Mouse (Mus musculus): ENCODE measurements at regions not wholly inside any gene's neighbourhood (a gene's known extent, or its start where the extent isn't known, plus 50 kb on each side); places are given as distances from the start of the nearest gene placed in this dataset.

GRCm38 (mm10) chr15:85667906-85668590 lies 66.7 kb upstream of the Ppara start:
- TF ChIP-seq GATA1 (IDR thresholded peaks at IDR 0.05; ENCODE audit: low read length), result no peak

- no peak for TF ChIP-seq GATA1 (IDR thresholded peaks at IDR 0.05; ENCODE audit: low read length)
These were observed 65.7 kb upstream of the Ppara start for GRCm38 (mm10) chr15:85668871-85669651.

- no peak for TF ChIP-seq GATA1 (IDR thresholded peaks at IDR 0.05; ENCODE audit: low read length)
These were observed 65.1 kb upstream of the Ppara start for GRCm38 (mm10) chr15:85669652-85670175.

- no peak for TF ChIP-seq GATA1 (IDR thresholded peaks at IDR 0.05; ENCODE audit: low read length)
These were observed 64.5 kb upstream of the Ppara start for GRCm38 (mm10) chr15:85670176-85670788.

- no peak for TF ChIP-seq GATA1 (IDR thresholded peaks at IDR 0.05; ENCODE audit: low read length)
These were observed 63.7 kb upstream of the Ppara start for GRCm38 (mm10) chr15:85670789-85671700.

GRCm38 (mm10) chr15:85671701-85672191 lies 63.0 kb upstream of the Ppara start:
- no peak for TF ChIP-seq GATA1 (IDR thresholded peaks at IDR 0.05; ENCODE audit: low read length)

- no peak for TF ChIP-seq GATA1 (IDR thresholded peaks at IDR 0.05; ENCODE audit: low read length)
These were observed 62.4 kb upstream of the Ppara start for GRCm38 (mm10) chr15:85672376-85672775.

GRCm38 (mm10) chr15:85672931-85673330 lies 61.9 kb upstream of the Ppara start:
- no peak for TF ChIP-seq GATA1 (IDR thresholded peaks at IDR 0.05; ENCODE audit: low read length)

GRCm38 (mm10) chr15:85673506-85673905 lies 61.3 kb upstream of the Ppara start:
- TF ChIP-seq GATA1 (IDR thresholded peaks at IDR 0.05; ENCODE audit: low read length), result no peak

GRCm38 (mm10) chr15:85674191-85674984 lies 60.4 kb upstream of the Ppara start:
- TF ChIP-seq GATA1 (IDR thresholded peaks at IDR 0.05; ENCODE audit: low read length), result no peak

GRCm38 (mm10) chr15:85675126-85675525 lies 59.7 kb upstream of the Ppara start:
- no peak for TF ChIP-seq GATA1 (IDR thresholded peaks at IDR 0.05; ENCODE audit: low read length)

GRCm38 (mm10) chr15:85675736-85676135 lies 59.0 kb upstream of the Ppara start:
- no peak for TF ChIP-seq GATA1 (IDR thresholded peaks at IDR 0.05; ENCODE audit: low read length)

GRCm38 (mm10) chr15:85676156-85676555 lies 58.6 kb upstream of the Ppara start:
- no peak for TF ChIP-seq GATA1 (IDR thresholded peaks at IDR 0.05; ENCODE audit: low read length)

- TF ChIP-seq GATA1 (IDR thresholded peaks at IDR 0.05; ENCODE audit: low read length), result no peak
These were observed 57.9 kb upstream of the Ppara start for GRCm38 (mm10) chr15:85676871-85677270.
